Comparison of ENCODE assay signal across 20 mouse cellular contexts in the genomic region with DNA sequence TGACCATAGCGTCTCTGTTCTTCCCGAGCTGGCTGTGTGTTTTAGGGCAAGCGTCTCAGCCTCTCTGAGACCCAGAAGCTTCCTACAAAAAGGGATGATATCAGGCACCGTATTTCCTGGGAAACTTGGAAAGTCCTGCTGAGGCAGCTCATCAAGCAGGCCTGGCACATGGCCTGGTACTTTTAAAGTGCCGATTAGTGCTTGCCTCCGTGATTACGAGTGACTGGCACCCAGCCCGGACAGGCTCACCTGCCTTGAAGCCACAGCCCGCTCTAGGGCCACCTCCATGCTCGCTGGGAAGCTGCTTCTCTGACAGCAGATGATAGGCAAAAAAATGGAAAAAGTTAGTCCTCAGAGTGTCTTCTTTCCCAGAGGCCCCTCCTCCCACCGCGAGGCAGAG. TPM values are rescaled to one million over a fixed set of nuclear protein-coding genes. Genes with fewer than 3 reads are reported as not detected.
DNase-seq lines count a peak whose midpoint lies in the region; ATAC-seq and TF ChIP-seq lines count a peak whose summit lies in the region.
"Had no signal": no experiment of that assay in that cellular context is flagged by ENCODE, and none has a peak within 500 bp of the region (broad histone marks: within the 10 kb centered on the region; RNA-seq: fewer than 3 reads in every experiment).

No protein-coding gene starts in this region.

- TF ChIP-seq CTCF in stomach, postnatal 0 days (IDR thresholded peaks at IDR 0.05; ENCODE audit: low read depth), result no peak

- H3K9ac ChIP-seq in midbrain, embryonic 16.5 days (ENCODE audit: low read depth, low read length), result no peak overlapping the region
- no peak overlapping the region for H3K9ac ChIP-seq in stomach, postnatal 0 days (ENCODE audit: low read length)
- H3K9ac ChIP-seq: hindbrain, embryonic 15.5 days; limb, embryonic 15.5 days; liver, postnatal 0 days had no signal

- TF ChIP-seq EP300 in stomach, postnatal 0 days (optimal IDR thresholded peaks at IDR 0.05), result no peak

- peaks cover 53% of the 10 kb centered on the region for H3K4me1 ChIP-seq in heart, embryonic 10.5 days
- peaks cover 38% of the 10 kb centered on the region for H3K4me1 ChIP-seq in midbrain, embryonic 10.5 days
- H3K4me1 ChIP-seq in midbrain, embryonic 16.5 days (ENCODE audit: control insufficient read depth, insufficient read depth, low read length), result peaks cover 11% of the 10 kb centered on the region
- peaks cover 15% of the 10 kb centered on the region for H3K4me1 ChIP-seq in stomach, postnatal 0 days (replicated peaks; ENCODE audit: control insufficient read depth, insufficient read depth)

- H3K36me3 ChIP-seq in heart, embryonic 10.5 days, result no peaks in the 10 kb centered on the region
- H3K36me3 ChIP-seq in midbrain, embryonic 10.5 days, result no peaks in the 10 kb centered on the region
- H3K36me3 ChIP-seq in midbrain, embryonic 16.5 days (ENCODE audit: control insufficient read depth, insufficient read depth, low read length), result no peaks in the 10 kb centered on the region
- H3K36me3 ChIP-seq in stomach, postnatal 0 days (ENCODE audit: control insufficient read depth, insufficient read depth, low read length), result no peaks in the 10 kb centered on the region
- H3K36me3 ChIP-seq: forebrain, embryonic 10.5 days; hindbrain, embryonic 15.5 days; limb, embryonic 15.5 days had no signal

- H3K4me2 ChIP-seq in midbrain, embryonic 16.5 days (ENCODE audit: low read length), result no peak overlapping the region
- H3K4me2 ChIP-seq in stomach, postnatal 0 days (replicated peaks; ENCODE audit: low read depth), result no peak overlapping the region
- H3K4me2 ChIP-seq: hindbrain, embryonic 15.5 days; limb, embryonic 15.5 days had no signal

- peak overlapping the region; percentile 53; the same call in 1 of the 2 replicates for H3K27ac ChIP-seq in heart, embryonic 10.5 days
- H3K27ac ChIP-seq in midbrain, embryonic 10.5 days (replicated peaks), result 0 out of 2 replicates have a peak overlapping the region, but pooled peaks have one; percentile 23
- no peak overlapping the region for H3K27ac ChIP-seq in midbrain, embryonic 16.5 days (ENCODE audit: low read length)
- H3K27ac ChIP-seq in stomach, postnatal 0 days (replicated peaks), result no peak overlapping the region; the same call in 1 of the 2 replicates
- H3K27ac ChIP-seq: forebrain, embryonic 10.5 days; heart, adult 2 months; hindbrain, embryonic 15.5 days; limb, embryonic 15.5 days had no signal

- 76% methylated on average over 12 of the region's 12 CpGs for WGBS in heart, embryonic 10.5 days
- WGBS in midbrain, embryonic 10.5 days, result 84% methylated on average over 12 of the region's 12 CpGs
- WGBS in midbrain, embryonic 16.5 days, result 79% methylated on average over 12 of the region's 12 CpGs
- WGBS in stomach, postnatal 0 days, result 47% methylated on average over 12 of the region's 12 CpGs

- intact Hi-C loops in heart, postnatal 36 days (cut with DNase I), result no loop called here

- no peaks in the 10 kb centered on the region; the same call in 1 of the 2 replicates for H3K27me3 ChIP-seq in heart, embryonic 10.5 days (ENCODE audit: insufficient read depth, poor library complexity, severe bottlenecking)
- H3K27me3 ChIP-seq in midbrain, embryonic 10.5 days (ENCODE audit: low read depth, poor library complexity, severe bottlenecking), result peaks cover 19% of the 10 kb centered on the region
- no peaks in the 10 kb centered on the region; the same call in none of the 2 replicates for H3K27me3 ChIP-seq in midbrain, embryonic 16.5 days (ENCODE audit: control insufficient read depth, insufficient read depth, low read depth, low read length)
- no peaks in the 10 kb centered on the region for H3K27me3 ChIP-seq in stomach, postnatal 0 days (ENCODE audit: control insufficient read depth, insufficient read depth, low read length)
- H3K27me3 ChIP-seq: hindbrain, embryonic 15.5 days; limb, embryonic 15.5 days had no signal

- ATAC-seq in midbrain, embryonic 16.5 days, result no peak
- no peak for ATAC-seq in stomach, postnatal 0 days (ENCODE audit: low FRiP score, low TSS enrichment)
- ATAC-seq: liver, postnatal 0 days had no signal

- H3K9me3 ChIP-seq in heart, embryonic 10.5 days, result no peaks in the 10 kb centered on the region
- H3K9me3 ChIP-seq in midbrain, embryonic 10.5 days (replicated peaks), result no peaks in the 10 kb centered on the region
- H3K9me3 ChIP-seq in midbrain, embryonic 16.5 days (replicated peaks; ENCODE audit: control insufficient read depth, low read length, poor library complexity, severe bottlenecking), result no peaks in the 10 kb centered on the region
- H3K9me3 ChIP-seq in stomach, postnatal 0 days (ENCODE audit: control insufficient read depth, low read length), result no peaks in the 10 kb centered on the region
- H3K9me3 ChIP-seq: forebrain, embryonic 10.5 days; hindbrain, embryonic 15.5 days; limb, embryonic 15.5 days had no signal

- H3K4me3 ChIP-seq in heart, embryonic 10.5 days, result no peak overlapping the region
- no peak overlapping the region for H3K4me3 ChIP-seq in midbrain, embryonic 10.5 days
- no peak overlapping the region for H3K4me3 ChIP-seq in midbrain, embryonic 16.5 days (ENCODE audit: low read depth, low read length)
- H3K4me3 ChIP-seq in stomach, postnatal 0 days (ENCODE audit: low read depth, low read length), result no peak overlapping the region
- H3K4me3 ChIP-seq: forebrain, embryonic 10.5 days; heart, adult 2 months; hindbrain, embryonic 15.5 days; limb, embryonic 15.5 days had no signal

- DNase-seq in heart, embryonic 10.5 days (ENCODE audit: low spot score), result no peak
- DNase-seq in heart, postnatal 36 days, result no peak
- DNase-seq in midbrain, embryonic 10.5 days (ENCODE audit: low spot score), result no peak
- peak; percentile 54 for DNase-seq in lung, postnatal 10 days
- peak; percentile 49 for DNase-seq in stomach, postnatal 0 days (ENCODE audit: low spot score)
- DNase-seq in adrenal gland, postnatal 36 days, result no peak
- DNase-seq in urinary bladder, postnatal 10 days (ENCODE audit: low spot score), result no peak
- DNase-seq: gastrocnemius, postnatal 25 days; heart, adult 2 months; kidney, adult 18-20 months; kidney, postnatal 10 days; layer of hippocampus, postnatal 36 days; liver, postnatal 0 days; midbrain, embryonic 14.5 days; right cerebral cortex, postnatal 25 days had no signal

RNA-seq across cellular contexts. Expression of a gene that starts 32.6 kb away (rescaled TPM):
- 56.8 and 345 TPM in 2 replicates for polyA plus RNA-seq in heart, embryonic 10.5 days (2016; fragmentation: Nextera tagmentation; extraction: Ambion mirVana)
- total RNA-seq in heart, postnatal 36 days (2021), result under 1 TPM; 0.22 to 1.00 TPM
- 107 and 118 TPM in 2 replicates for polyA plus RNA-seq in midbrain, embryonic 10.5 days (2016; fragmentation: Nextera tagmentation; extraction: Ambion mirVana)
- polyA plus RNA-seq in midbrain, embryonic 16.5 days (2015; fragmentation: Nextera tagmentation; extraction: Ambion mirVana), result 50.4 and 66.0 TPM in 2 replicates
- 183 and 187 TPM in 2 replicates for polyA plus RNA-seq in stomach, postnatal 0 days (2015; fragmentation: Nextera tagmentation; extraction: Ambion mirVana)
- total RNA-seq in adrenal gland, postnatal 36 days (2021), result 100 to 1,000 TPM; 490 to 535 TPM
- total RNA-seq: megakaryocyte, adult 5-6 weeks had no signal

Comparison
In these comparisons a context has a peak if more than half of its experiments do, and no peak if none do; other contexts are left out.
1. H3K27ac ChIP-seq: peak in heart, embryonic 10.5 days (single experiment) and midbrain, embryonic 10.5 days (single experiment); none in midbrain, embryonic 16.5 days (single experiment) and stomach, postnatal 0 days (single experiment).
2. DNase-seq: peak in lung, postnatal 10 days (single experiment) and stomach, postnatal 0 days (single experiment); none in heart, embryonic 10.5 days (single experiment), heart, postnatal 36 days (0 of 2), midbrain, embryonic 10.5 days (single experiment), adrenal gland, postnatal 36 days (0 of 2) and urinary bladder, postnatal 10 days (single experiment).